Mouse (Mus musculus) embryonic facial prominence, embryonic 11.5 days (tissue): ENCODE measurements at regions not wholly inside any gene's neighbourhood (a gene's known extent, or its start where the extent isn't known, plus 50 kb on each side); places are given as distances from the start of the nearest gene placed in this dataset.

Experiments used
- ATAC-seq: fragments of 200-750 bp; cut with Nextera tagmentation; replicated peaks from 2 replicates; pipeline ENCODE4 v1.8.0; 2017; ENCODE audit warnings: low read depth; ENCODE audit not compliant: insufficient number of reproducible peaks, low FRiP score, low TSS enrichment
- DNase-seq: peaks from one replicate; pipeline ENCODE4 v3.0.0-alpha.2; 2015; ENCODE audit warnings: low spot score
- H3K27ac ChIP-seq: fragments of 300-500 bp; sonication (generic); replicated peaks from 2 replicates; pipeline ENCODE4 v1.5.1; 2014; ENCODE audit warnings: mild to moderate bottlenecking, low read depth, low read length, control low read depth
- H3K27me3 ChIP-seq: fragments of 300-500 bp; sonication (generic); 2 replicates; pipeline ENCODE4 v1.6.1; 2014; ENCODE audit warnings: mild to moderate bottlenecking, low read length, moderate library complexity, mixed read lengths; ENCODE audit not compliant: control insufficient read depth, insufficient read depth
- H3K36me3 ChIP-seq: fragments of 300-500 bp; sonication (generic); replicated peaks from 2 replicates; pipeline ENCODE4 v1.6.1; 2014; ENCODE audit warnings: low read depth, mild to moderate bottlenecking, low read length, moderate library complexity, mixed read lengths; ENCODE audit not compliant: control insufficient read depth, insufficient read depth
- H3K4me1 ChIP-seq: fragments of 300-500 bp; sonication (generic); 2 replicates; pipeline ENCODE4 v1.6.1; 2014; ENCODE audit warnings: low read length, mixed read lengths; ENCODE audit not compliant: control insufficient read depth, insufficient read depth
- H3K4me2 ChIP-seq: fragments of 300-500 bp; sonication (generic); 2 replicates; pipeline ENCODE4 v1.6.1; 2014; ENCODE audit warnings: low read depth, mild to moderate bottlenecking, control low read depth, low read length, moderate library complexity
- H3K4me3 ChIP-seq: fragments of 300-500 bp; sonication (generic); 2 replicates; pipeline ENCODE4 v1.5.1; 2014; ENCODE audit warnings: low read depth, low read length, control low read depth
- H3K9ac ChIP-seq: fragments of 300-500 bp; sonication (generic); replicated peaks from 2 replicates; pipeline ENCODE4 v1.6.1; 2014; ENCODE audit warnings: mild to moderate bottlenecking, control low read depth, low read length
- H3K9me3 ChIP-seq: fragments of 300-500 bp; sonication (generic); replicated peaks from 2 replicates; pipeline ENCODE4 v1.6.1; 2016; ENCODE audit warnings: mild to moderate bottlenecking, low read length, inconsistent platforms, mixed read lengths; ENCODE audit not compliant: control insufficient read depth
- WGBS: fragments of 180-500 bp; shearing (Covaris S2); extraction: QIAGEN DNeasy Blood & Tissue Kit; methylation state at CpG from one replicate; pipeline ENCODE4 v1.1.7; 2014; 5-methylcytosine and 5-hydroxymethylcytosine counted together

DNA sequence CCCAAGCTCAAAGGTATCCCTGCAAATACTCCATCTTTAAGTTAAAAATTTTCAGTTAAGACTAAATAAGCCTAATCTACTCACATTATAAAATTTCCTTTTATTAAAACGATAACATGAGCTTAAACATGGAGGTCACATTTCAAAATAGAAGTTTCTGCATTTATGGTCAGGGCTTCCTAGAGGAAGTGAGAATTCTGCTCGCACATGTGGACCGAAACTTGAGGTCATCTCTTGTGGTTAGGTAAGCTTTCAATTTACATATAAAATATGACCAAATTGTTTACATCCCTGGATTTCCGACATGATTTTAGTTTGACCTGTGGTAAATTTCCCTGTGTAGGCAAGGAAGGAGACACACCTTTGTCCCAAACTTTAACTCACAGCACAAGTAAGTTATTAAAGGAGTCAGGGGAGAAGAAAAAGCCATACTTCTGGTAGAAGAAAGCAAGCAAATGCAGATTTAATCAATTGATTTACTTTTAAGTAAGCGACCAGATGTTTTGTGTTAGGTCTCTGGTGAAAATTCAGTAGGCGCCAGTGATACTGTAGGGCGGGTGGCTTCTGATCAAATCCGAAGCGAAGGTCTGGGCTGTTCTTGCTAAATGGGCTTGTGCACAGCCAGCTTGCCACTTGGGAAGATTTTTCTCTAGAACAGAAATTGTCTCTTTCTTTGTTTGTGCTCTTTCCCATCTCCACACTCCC, 119.5 kb upstream of the Dkk2 start:
- H3K4me2 ChIP-seq: no peak overlapping the region
- DNase-seq (peak; percentile 87), ATAC-seq (no peak)
- H3K4me1 ChIP-seq: no peaks in the 10 kb centered on the region
- no peaks in the 10 kb centered on the region for H3K36me3 ChIP-seq
- 50% methylated on average over 9 of the region's 9 CpGs for WGBS
- no peak overlapping the region for H3K4me3 ChIP-seq
- no peaks in the 10 kb centered on the region for H3K27me3 ChIP-seq
- H3K9me3 ChIP-seq: no peaks in the 10 kb centered on the region
- H3K9ac ChIP-seq: no peak overlapping the region
- peak overlapping the region; percentile 49 for H3K27ac ChIP-seq

- no peak overlapping the region for H3K9ac ChIP-seq
- WGBS: 58% methylated on average over 11 of the region's 11 CpGs
- no peaks in the 10 kb centered on the region for H3K27me3 ChIP-seq
- no peaks in the 10 kb centered on the region for H3K9me3 ChIP-seq
- no peak for ATAC-seq
- H3K4me2 ChIP-seq: no peak overlapping the region
- H3K4me1 ChIP-seq: no peaks in the 10 kb centered on the region
- no peaks in the 10 kb centered on the region for H3K36me3 ChIP-seq
- no peak overlapping the region for H3K27ac ChIP-seq
- H3K4me3 ChIP-seq: no peak overlapping the region
- no peak for DNase-seq
These were observed 117.8 kb upstream of the Dkk2 start for GRCm38 (mm10) chr3:131967288-131967687.

DNA sequence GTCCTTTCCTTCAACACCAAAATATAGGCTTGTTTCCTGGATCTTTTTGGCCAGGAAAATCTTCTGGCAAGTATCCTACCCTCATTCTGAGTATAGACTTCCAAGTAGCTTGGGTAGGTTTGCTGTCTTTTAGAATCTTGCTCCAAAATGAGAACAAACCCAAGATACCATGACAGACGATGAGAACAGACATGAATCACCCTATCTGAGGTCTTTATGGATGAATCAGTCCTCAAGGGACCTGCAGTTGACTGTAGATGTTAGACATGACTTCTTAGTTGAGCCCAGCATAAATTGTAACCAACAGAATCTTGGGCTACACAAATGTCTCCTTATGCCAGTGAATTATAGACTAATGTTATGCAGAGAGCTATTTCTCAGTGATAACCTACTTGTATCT, 114.3 kb upstream of the Dkk2 start:
- no peak overlapping the region for H3K9ac ChIP-seq
- ATAC-seq: no peak
- WGBS: 80% methylated on average over 1 of the region's 1 CpGs
- no peaks in the 10 kb centered on the region for H3K9me3 ChIP-seq
- DNase-seq: no peak
- H3K36me3 ChIP-seq: no peaks in the 10 kb centered on the region
- H3K4me1 ChIP-seq: no peaks in the 10 kb centered on the region
- no peak overlapping the region for H3K4me2 ChIP-seq
- no peak overlapping the region for H3K4me3 ChIP-seq
- no peaks in the 10 kb centered on the region for H3K27me3 ChIP-seq
- no peak overlapping the region for H3K27ac ChIP-seq

DNA sequence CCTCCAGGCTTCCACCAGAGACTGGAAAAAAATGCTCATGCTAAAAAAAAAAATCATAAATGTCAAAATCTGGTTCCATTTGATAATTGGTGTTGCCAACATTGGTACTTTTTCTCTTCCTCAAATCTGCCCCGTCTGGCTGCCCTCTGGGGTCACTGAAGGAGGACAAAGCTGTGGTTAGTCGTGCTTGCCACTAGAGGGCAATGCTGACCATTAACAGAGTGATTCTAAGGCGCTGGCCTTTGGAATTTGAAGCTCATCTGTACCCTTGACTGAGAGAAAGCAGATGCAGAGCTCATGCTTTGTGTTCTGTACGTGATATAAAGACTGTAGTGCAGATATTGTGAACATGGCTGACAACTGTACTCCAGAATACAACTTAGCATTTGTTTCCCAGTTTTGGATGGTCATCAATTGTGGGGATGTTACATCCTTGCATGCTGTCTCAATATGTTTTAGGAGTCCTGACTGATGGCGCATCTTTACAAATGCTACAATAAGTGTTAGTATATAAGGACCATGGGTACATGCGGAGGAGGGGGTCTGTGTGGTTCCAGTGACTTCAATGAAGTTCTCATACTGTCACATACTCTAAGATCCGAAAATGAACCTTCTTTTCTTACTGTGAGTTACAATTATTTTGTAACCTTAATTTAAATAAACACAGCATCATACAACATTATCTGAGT, 109.0 kb upstream of the Dkk2 start:
- Histone ChIP-seq H3K4me3 (no peak overlapping the region), H3K4me2 (no peak overlapping the region), H3K27me3 (no peaks in the 10 kb centered on the region), H3K9ac (no peak overlapping the region), H3K36me3 (no peaks in the 10 kb centered on the region), H3K9me3 (no peaks in the 10 kb centered on the region), H3K27ac (no peak overlapping the region), H3K4me1 (no peaks in the 10 kb centered on the region)
- peak; percentile 89 for DNase-seq
- WGBS: 36% methylated on average over 7 of the region's 7 CpGs
- ATAC-seq: peak; percentile 48; the same call in 1 of the 2 replicates

GRCm38 (mm10) chr3:131983292-131983691, 101.8 kb upstream of the Dkk2 start:
- WGBS: 63% methylated on average over 2 of the region's 2 CpGs
- H3K4me2 ChIP-seq: no peak overlapping the region
- no peak overlapping the region for H3K4me3 ChIP-seq
- no peaks in the 10 kb centered on the region for H3K36me3 ChIP-seq
- H3K27ac ChIP-seq: no peak overlapping the region
- no peaks in the 10 kb centered on the region for H3K27me3 ChIP-seq
- DNase-seq: peak; percentile 35
- no peak for ATAC-seq
- no peak overlapping the region for H3K9ac ChIP-seq
- H3K4me1 ChIP-seq: no peaks in the 10 kb centered on the region
- H3K9me3 ChIP-seq: no peaks in the 10 kb centered on the region

DNA sequence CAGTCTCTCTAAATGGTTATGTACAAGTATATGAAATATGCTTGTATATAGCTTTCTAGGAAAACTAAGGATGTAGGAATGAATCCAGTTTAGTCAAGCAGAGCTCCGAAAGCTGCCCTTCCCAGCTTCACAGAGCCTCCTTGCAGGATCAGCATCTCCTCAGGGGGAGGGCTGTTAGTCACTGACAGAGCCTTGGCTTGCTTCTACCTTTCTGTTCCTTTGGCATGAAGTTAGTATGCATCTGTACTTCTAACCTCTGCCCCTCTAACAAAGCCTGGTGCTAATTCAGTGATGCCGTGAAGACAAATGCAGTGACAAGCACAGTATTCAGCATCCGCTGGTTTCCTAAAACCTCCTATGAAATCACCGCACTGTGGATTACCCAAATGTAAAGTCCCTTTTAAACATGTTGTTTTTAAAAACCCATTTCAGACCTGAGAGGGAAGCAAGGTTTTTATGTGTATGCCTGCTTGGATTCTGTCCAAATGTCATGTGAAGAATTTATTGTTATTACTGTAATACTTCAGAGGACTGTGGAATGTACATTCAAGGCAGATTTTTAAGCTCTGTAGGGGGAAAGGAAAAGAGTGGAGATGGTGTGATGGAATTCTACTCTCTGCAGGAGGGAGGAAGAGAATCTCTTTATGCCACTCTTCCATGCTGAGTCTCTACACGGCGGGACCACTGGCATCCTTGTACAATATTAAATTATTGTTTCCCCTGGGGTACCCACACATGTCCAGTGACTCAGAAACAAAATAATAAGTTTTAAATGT, 86.1 kb upstream of the Dkk2 start:
- H3K36me3 ChIP-seq: no peaks in the 10 kb centered on the region
- no peaks in the 10 kb centered on the region for H3K4me1 ChIP-seq
- H3K9me3 ChIP-seq: no peaks in the 10 kb centered on the region
- H3K4me3 ChIP-seq: no peak overlapping the region
- no peak overlapping the region for H3K27ac ChIP-seq
- H3K9ac ChIP-seq: no peak overlapping the region
- 65% methylated on average over 6 of the region's 6 CpGs for WGBS
- ATAC-seq (no peak), DNase-seq (no peak)
- no peaks in the 10 kb centered on the region for H3K27me3 ChIP-seq
- no peak overlapping the region for H3K4me2 ChIP-seq

DNA sequence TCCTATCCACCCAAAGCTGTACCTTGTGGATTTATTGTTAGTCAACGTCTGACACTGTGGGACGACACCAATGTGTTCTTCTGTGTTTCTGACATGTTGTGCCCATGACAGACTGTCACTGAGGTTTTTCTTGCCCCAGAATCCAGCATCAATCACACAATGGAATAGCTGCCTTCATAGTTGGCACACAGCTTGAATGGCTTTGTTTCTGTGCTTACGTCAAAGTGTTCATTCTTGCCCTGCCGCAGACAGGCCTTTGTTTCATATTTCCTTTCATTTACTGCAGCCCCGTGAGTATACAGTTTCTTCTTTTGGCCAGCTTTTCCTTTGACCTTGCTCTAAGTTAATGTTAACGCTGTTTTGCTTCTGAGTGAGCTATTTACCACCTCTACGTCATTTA, 78.9 kb upstream of the Dkk2 start:
- no peak overlapping the region for H3K4me2 ChIP-seq
- no peaks in the 10 kb centered on the region for H3K36me3 ChIP-seq
- no peaks in the 10 kb centered on the region for H3K9me3 ChIP-seq
- ATAC-seq (no peak), DNase-seq (no peak)
- H3K27ac ChIP-seq: no peak overlapping the region
- 67% methylated on average over 7 of the region's 7 CpGs for WGBS
- no peaks in the 10 kb centered on the region for H3K27me3 ChIP-seq
- H3K4me3 ChIP-seq: no peak overlapping the region
- H3K9ac ChIP-seq: no peak overlapping the region
- no peaks in the 10 kb centered on the region for H3K4me1 ChIP-seq

DNA sequence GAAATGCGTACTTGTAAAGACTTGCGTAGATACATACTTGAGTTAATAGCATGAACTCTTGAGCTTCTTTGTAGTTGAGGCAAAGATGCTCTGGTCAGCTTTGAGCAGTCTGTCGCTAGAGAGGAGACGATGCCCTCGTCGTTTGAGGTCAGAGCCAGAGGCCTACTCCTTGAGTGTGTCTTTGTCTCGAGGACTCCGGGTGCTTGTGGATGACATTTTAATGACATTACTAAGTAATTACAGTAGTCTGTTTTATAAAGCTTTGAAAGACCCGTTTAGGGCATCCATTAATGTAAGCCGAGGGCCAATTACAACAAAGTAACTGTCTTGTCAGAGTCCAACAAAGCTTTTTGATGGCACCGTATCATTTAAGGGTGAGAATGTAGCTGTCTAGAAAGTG, 78.2 kb upstream of the Dkk2 start:
- Histone ChIP-seq H3K9ac (no peak overlapping the region), H3K36me3 (no peaks in the 10 kb centered on the region), H3K4me2 (no peak overlapping the region), H3K9me3 (no peaks in the 10 kb centered on the region), H3K4me3 (no peak overlapping the region), H3K27me3 (no peaks in the 10 kb centered on the region), H3K4me1 (no peaks in the 10 kb centered on the region), H3K27ac (no peak overlapping the region)
- ATAC-seq: no peak
- WGBS: 60% methylated on average over 11 of the region's 11 CpGs
- no peak for DNase-seq
